Mouse (Mus musculus) lung, adult 2 months (tissue): ENCODE data around the gene Tfrc. TPM values are rescaled to one million over a fixed set of nuclear protein-coding genes. Genes with fewer than 3 reads are reported as not detected.

Source experiments
- DNase-seq: peaks from one replicate; pipeline ENCODE4 v3.0.0; 2022
- H3K4me1 ChIP-seq: fragments of 200-500 bp; 2 replicates; pipeline ENCODE4 v1.6.1; 2011; ENCODE audit warnings: low read length; ENCODE audit not compliant: control insufficient read depth, insufficient read depth
- H3K4me3 ChIP-seq: fragments of 200-500 bp; replicated peaks from 2 replicates; pipeline ENCODE3; 2011; ENCODE audit warnings: low read depth, mild to moderate bottlenecking, control low read depth, low read length; ENCODE audit errors: extremely low read depth
- CTCF ChIP-seq: fragments of 200-500 bp; IDR thresholded peaks from 2 replicates; pipeline ENCODE4 v1.5.1; 2011; ENCODE audit warnings: mild to moderate bottlenecking, low read length, control low read depth; ENCODE audit not compliant: insufficient read depth
- POLR2A ChIP-seq: fragments of 200-500 bp; IDR thresholded peaks from 2 replicates; pipeline ENCODE4 v1.6.1; 2011; ENCODE audit warnings: low read depth, mild to moderate bottlenecking, control low read depth, low read length, borderline replicate concordance; ENCODE audit errors: extremely low read depth
- WGBS: fragments of 180-500 bp; shearing (Covaris S2); methylation state at CpG from one replicate; pipeline ENCODE4 v1.1.7; 2018; 5-methylcytosine and 5-hydroxymethylcytosine counted together
- polyA plus RNA-seq: library from polyadenylated mRNA; depleted of rRNA; stranded (reverse); fragments of >200 nt; gene quantifications from 2 replicates; pipeline ENCODE4 v1.2.3, GENCODE M21; 2012

Tfrc gene
- polyA plus RNA-seq, 1 experiment: 12.8 TPM

DNA sequence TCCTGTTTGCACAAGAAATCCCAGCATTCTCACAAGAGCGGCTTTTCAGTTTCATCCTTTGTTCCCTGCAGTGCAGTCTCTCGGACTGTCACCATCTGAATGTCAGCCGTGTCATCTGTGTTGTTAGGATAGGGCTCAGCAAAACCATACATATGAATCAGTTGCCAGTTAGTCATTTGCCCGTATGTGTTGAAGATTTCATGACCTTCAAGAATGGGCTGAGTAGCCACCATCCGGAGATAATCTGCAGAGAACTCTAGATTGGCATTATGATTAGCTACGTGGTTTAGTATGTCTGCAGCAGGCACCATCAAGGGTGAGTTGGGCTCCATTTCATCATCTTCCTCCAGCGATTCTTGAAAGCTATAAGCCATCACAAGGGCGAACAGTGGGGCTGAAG, 17.2 kb upstream of the Tfrc start:
- H3K4me3 ChIP-seq: no peak overlapping the region
- TF ChIP-seq POLR2A: no peak
- TF ChIP-seq CTCF: no peak
- peaks cover 2% of the 10 kb centered on the region; the same call in 1 of the 2 replicates for H3K4me1 ChIP-seq
- no peak for DNase-seq
- WGBS: 89% methylated on average over 8 of the region's 8 CpGs

DNA sequence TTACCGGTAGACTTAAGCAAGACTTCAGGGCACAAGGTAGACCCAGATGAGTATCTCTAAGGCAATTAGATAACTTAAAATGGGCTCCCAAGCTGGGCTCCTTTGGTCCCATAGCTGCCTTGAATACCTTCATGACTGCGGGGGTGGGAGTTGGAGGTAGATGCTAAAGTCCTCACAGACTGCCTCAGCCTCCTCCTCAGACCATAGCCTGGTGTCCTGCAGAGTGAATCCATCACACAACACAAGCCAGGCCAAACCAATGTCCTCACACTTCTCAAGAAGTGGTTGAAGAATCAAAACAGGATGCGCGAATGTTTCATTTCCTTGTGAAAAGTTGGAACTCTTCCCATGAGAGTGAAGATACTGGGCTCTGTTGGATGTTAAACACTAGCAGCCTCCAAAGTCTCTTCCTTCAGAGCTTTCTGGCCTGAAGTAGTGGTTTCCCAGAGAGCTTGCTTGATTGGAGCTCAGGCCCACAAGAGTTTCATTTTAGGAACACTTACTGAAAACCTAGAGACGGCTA, 15.4 kb upstream of the Tfrc start:
- DNase-seq: no peak
- Histone ChIP-seq H3K4me3 (no peak overlapping the region), H3K4me1 (peaks cover 2% of the 10 kb centered on the region; the same call in 1 of the 2 replicates)
- TF ChIP-seq CTCF (no peak), POLR2A (no peak)
- WGBS: 74% methylated on average over 5 of the region's 5 CpGs

DNA sequence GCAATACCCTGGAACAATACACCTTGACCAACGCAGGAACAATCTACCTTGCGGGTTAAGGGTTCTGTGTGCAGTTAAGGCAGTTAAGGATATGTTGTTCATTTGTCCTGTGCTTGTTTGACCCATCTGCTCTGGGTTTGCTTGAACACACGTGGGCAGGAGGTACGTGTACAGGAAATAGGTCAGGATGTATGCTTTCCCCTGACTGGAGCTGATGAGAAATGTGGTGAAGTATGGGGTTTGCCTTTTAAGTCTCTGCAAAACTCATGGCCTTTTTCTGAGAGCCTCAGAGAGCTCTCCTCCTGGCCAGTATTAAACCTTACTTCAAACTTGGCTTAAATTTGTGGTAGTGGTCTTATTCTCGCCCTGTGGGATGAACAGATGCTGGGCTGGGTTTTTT, 14.8 kb upstream of the Tfrc start:
- Histone ChIP-seq H3K4me1 (peaks cover 2% of the 10 kb centered on the region; the same call in 1 of the 2 replicates), H3K4me3 (no peak overlapping the region)
- WGBS: 66% methylated on average over 5 of the region's 5 CpGs
- no peak for DNase-seq
- TF ChIP-seq POLR2A: no peak
- no peak for TF ChIP-seq CTCF

DNA sequence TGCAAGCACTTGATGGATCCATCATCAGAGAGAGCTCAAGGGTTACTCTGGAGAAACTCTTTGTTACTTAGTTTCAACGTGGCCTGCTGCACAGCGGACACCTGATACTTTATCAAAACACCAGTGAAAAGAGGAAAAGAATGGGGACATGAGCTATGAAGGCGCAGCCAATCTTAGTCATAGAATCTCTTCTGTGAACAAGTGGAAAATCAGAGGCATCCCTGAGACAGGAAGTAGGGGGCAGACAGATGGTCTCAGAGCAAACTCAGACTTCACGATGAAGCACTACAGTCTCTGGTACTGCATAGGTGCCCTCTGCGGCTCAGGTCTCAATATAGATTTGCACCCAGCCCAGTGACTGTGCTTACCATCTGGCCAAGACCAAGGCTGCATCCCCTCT, 14.0 kb upstream of the Tfrc start:
- WGBS: 69% methylated on average over 5 of the region's 5 CpGs

DNA sequence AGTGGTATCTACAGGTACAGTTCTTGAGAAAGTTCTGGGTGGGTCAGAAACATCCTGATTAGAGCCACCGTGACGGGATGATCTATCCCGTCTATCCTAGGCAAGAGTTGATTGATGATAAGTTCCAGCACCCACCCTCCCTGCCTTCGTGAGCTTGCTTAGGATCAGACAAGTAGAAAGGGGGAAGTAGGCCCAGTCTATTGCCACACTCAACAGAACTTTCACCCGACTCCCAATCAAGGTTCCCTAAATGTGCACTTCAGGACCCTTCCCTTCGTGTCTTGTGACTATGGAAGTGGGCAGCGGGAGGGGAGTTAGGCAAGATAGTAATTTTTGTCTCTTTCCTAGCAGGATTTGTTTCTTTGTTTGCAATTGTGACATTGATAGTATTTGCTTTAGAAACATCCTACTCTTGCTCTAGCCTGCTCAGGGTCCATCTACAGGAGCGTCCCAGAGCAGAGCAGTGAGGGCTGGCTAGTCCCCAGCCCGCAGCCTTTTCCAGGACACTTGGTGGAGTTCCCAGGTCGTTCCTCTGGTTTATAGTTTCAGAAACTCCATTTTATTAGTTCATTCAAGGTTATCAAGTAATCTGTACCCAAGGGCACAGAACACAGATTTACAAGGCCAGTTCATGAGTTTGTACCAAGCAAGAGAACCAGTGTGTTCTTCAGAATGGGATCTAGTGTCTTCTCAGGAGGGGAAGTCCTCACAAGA, 13.4 kb upstream of the Tfrc start:
- TF ChIP-seq CTCF (no peak), POLR2A (no peak)
- peaks cover 2% of the 10 kb centered on the region; the same call in 1 of the 2 replicates for H3K4me1 ChIP-seq
- H3K4me3 ChIP-seq: no peak overlapping the region
- no peak for DNase-seq
- 81% methylated on average over 10 of the region's 10 CpGs for WGBS

More for the DNA sequence above, 14.0 kb upstream of the Tfrc start:
- TF ChIP-seq CTCF: no peak
- TF ChIP-seq POLR2A: no peak
- Histone ChIP-seq H3K4me3 (no peak overlapping the region), H3K4me1 (peaks cover 2% of the 10 kb centered on the region; the same call in 1 of the 2 replicates)
- DNase-seq: no peak

DNA sequence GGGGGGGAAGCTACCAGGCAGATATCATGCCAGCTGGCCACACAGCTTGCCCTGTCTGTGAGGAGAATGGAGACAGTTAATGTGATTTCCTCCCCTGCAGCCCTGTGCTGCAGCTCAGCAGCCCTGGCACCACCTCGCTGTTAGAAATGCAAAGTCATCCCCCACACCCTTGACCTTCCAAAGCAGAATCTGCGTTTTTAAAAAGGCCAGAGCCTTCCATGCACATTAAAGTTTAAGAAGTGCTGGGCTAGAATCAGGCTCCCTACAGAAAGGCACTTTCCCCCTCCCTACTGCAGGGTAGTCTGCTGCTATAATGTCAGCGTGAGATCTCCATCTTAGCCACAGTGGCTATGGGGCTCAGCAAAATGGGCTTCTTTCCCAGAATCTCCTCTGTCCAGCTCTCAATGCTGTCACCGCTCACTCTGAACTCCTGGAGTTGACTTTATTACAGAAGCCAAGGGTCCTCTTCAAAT, 10.8 kb upstream of the Tfrc start:
- DNase-seq: no peak
- H3K4me1 ChIP-seq: peaks cover 2% of the 10 kb centered on the region; the same call in 1 of the 2 replicates
- 26% methylated on average over 4 of the region's 4 CpGs for WGBS

DNA sequence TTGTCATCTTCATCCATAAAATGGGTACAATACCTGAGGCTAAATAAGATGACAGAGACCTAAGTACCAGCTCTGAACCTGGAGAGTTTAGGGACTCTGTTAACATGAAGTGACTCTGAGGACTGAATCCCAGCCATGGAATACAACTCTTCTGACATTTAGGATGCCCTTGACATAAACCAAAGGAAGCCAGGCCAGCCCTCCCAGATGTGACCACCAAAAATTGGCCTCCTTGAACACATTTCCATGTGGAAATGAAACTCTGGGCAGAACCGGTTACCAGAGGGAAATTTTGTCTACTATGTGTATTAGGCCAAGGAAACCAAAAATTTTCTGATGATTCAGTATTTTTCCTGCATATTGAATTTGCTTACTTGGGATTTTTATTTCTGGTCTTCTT, 9.6 kb upstream of the Tfrc start:
- no peak for TF ChIP-seq POLR2A
- TF ChIP-seq CTCF: no peak
- 91% methylated on average over 1 of the region's 1 CpGs for WGBS
- no peak overlapping the region for H3K4me3 ChIP-seq
- DNase-seq: no peak
- no peaks in the 10 kb centered on the region for H3K4me1 ChIP-seq

More for the DNA sequence above, 10.8 kb upstream of the Tfrc start:
- no peak overlapping the region for H3K4me3 ChIP-seq
- TF ChIP-seq CTCF (no peak), POLR2A (no peak)

DNA sequence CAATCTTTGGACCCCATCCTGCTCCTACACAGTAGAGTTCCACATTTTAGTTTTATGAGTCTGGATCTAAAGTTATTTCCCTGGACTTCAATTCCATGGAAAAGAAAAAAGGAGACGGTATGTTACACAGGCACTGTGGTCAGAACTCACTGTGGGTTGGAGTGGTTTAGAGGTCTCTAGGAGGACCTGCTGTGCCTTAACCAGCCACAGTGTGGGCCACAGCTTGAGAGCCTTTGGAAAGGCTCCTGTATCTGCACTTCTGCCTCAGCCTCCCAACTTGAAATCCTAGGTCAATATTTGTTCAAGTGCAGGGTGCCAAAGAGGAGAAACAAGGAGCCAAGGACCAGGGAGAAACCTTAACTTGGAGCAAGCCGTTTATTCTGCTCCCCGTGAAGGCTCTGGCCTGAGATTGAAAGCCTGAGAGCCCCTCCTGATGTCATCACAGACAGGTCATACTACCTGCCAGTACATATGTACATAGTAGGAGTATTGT, 6.5 kb upstream of the Tfrc start:
- TF ChIP-seq CTCF: no peak
- TF ChIP-seq POLR2A: no peak
- DNase-seq: no peak
- WGBS: 59% methylated on average over 3 of the region's 3 CpGs
- H3K4me1 ChIP-seq: no peaks in the 10 kb centered on the region
- H3K4me3 ChIP-seq: no peak overlapping the region

DNA sequence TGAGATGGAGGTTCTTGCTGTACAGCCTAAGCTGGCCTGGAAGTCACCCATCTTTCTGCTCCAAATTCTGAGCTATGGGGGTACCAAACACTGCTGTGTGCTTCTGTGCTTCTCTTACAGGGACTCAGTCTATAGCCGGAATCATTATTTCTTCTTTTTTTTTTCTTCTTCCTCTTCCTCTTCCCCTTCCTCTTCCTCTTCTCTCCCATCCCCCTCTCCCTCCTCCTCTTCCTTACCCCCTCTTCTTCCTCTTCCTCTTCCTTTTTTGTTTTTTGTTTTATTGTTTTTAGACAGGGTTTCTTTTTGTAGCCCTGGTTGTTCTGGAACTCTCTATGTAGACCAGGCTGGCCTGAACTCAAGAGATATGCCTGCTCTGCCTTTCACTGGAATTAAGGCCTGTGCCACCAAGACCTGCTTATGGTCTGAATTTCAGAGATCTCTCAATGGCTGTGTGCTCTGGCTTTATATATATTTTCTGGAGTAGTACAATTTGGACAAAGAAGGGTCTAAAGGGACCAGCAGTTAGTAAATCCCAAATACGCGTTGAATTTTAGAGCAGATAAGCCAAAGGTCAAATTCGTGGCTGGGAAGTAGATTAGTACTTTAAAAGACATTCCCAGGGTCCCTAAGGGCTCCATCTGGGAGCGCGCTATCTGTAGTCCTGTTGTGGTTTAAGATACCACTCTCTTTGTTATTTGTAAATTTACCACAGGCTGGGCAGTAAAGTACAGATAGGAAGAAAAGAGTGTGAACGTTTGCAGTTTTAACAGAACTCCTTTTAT, 967 bp upstream of the Tfrc start:
- Histone ChIP-seq H3K4me1 (no peaks in the 10 kb centered on the region), H3K4me3 (no peak overlapping the region)
- WGBS: 62% methylated on average over 7 of the region's 7 CpGs
- TF ChIP-seq CTCF (no peak), POLR2A (no peak)
- no peak for DNase-seq

DNA sequence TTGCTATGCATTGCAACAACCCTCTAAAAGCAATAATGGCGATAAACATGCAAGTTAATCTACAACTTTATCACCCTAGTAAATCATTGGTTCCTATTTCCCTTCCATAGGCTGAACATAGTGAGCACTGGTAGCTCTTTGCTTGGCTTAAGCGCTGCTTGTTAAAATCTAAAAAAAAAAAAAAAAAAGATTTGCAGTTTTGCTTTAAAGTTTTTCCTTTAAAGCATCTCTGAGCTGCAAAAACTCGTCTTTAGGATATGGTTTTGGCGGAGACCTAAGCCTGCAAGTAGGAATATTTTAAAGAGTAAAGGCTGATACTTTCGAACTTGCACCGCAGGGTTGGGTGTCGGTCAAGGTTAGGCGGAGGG, 392 bp upstream of the Tfrc start:
- no peaks in the 10 kb centered on the region for H3K4me1 ChIP-seq
- TF ChIP-seq CTCF: no peak
- no peak for TF ChIP-seq POLR2A
- WGBS: 11% methylated on average over 8 of the region's 8 CpGs
- H3K4me3 ChIP-seq: peak overlapping the region; percentile 94
- DNase-seq: no peak
